ENCODE assay signal across 9 mouse cellular contexts in the genomic region with DNA sequence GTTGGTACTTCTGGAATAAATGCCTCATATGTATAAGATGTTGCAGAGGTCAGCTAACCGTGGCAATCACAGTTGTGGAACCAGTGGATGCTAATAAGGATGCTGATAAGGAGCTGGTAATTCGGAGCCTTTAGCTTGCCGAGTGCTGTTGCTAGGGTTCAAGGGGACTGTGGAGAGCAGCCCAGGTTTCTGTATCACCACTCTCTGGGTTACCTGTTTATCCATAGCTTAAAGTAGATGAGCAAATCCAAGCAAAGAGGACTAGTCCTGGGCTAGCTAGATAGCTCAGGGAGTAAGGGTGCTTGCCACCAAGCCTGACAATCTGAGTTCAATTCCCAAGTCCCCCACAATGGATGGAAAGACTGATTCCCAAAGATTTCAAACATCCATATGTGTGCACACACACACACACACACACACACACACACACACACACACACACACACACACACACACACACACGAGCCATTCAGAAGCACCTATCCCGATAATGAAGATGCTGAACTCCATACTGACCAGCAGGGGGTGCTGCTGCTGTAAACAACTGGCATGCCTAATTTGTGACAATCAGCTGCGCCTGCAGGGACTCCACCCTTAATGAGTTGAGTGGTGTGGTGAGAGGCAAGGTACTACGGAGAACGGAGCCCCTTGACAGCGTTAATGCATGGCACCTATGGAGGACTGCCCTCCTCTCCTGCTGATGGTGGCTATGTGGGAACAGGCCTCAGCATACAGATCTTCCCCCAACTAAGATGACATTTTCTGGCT.
DNase-seq lines count a peak whose midpoint lies in the region; ATAC-seq lines count a peak whose summit lies in the region.
"Had no signal": no experiment of that assay in that cellular context is flagged by ENCODE, and none has a peak within 500 bp of the region (broad histone marks: within the 10 kb centered on the region; RNA-seq: fewer than 3 reads in every experiment).

No protein-coding gene starts in this region.

- ATAC-seq in liver, embryonic 12.5 days = no peak
- ATAC-seq in forebrain, embryonic 12.5 days (ENCODE audit: low FRiP score) = peak; percentile 76
- ATAC-seq in hindbrain, embryonic 14.5 days (ENCODE audit: low FRiP score) = peak; percentile 73; the same call in 1 of the 2 replicates
- ATAC-seq in limb, embryonic 13.5 days (ENCODE audit: low FRiP score, low read depth) = 0 out of 2 replicates have a peak, but pooled peaks have one; percentile 40

- H3K9ac ChIP-seq in liver, embryonic 12.5 days = no peak overlapping the region
- no peak overlapping the region for H3K9ac ChIP-seq in forebrain, embryonic 12.5 days
- no peak overlapping the region for H3K9ac ChIP-seq in hindbrain, embryonic 14.5 days
- H3K9ac ChIP-seq in limb, embryonic 13.5 days = no peak overlapping the region
- H3K9ac ChIP-seq: embryonic facial prominence, embryonic 13.5 days had no signal

- H3K4me1 ChIP-seq in liver, embryonic 12.5 days = no peaks in the 10 kb centered on the region
- peaks cover 4% of the 10 kb centered on the region; the same call in 1 of the 2 replicates for H3K4me1 ChIP-seq in forebrain, embryonic 12.5 days
- H3K4me1 ChIP-seq in hindbrain, embryonic 14.5 days (replicated peaks; ENCODE audit: control insufficient read depth, insufficient read depth, low read length) = no peaks in the 10 kb centered on the region
- no peaks in the 10 kb centered on the region for H3K4me1 ChIP-seq in limb, embryonic 13.5 days
- H3K4me1 ChIP-seq: embryonic facial prominence, embryonic 13.5 days had no signal

- H3K4me2 ChIP-seq in liver, embryonic 12.5 days = no peak overlapping the region
- no peak overlapping the region for H3K4me2 ChIP-seq in forebrain, embryonic 12.5 days
- no peak overlapping the region for H3K4me2 ChIP-seq in hindbrain, embryonic 14.5 days (replicated peaks)
- no peak overlapping the region for H3K4me2 ChIP-seq in limb, embryonic 13.5 days (replicated peaks)
- H3K4me2 ChIP-seq: embryonic facial prominence, embryonic 13.5 days had no signal

- no peak overlapping the region for H3K4me3 ChIP-seq in liver, embryonic 12.5 days
- H3K4me3 ChIP-seq in forebrain, embryonic 12.5 days (replicated peaks) = no peak overlapping the region
- no peak overlapping the region for H3K4me3 ChIP-seq in hindbrain, embryonic 14.5 days (replicated peaks; ENCODE audit: low read length)
- H3K4me3 ChIP-seq in limb, embryonic 13.5 days = no peak overlapping the region
- H3K4me3 ChIP-seq: embryonic facial prominence, embryonic 13.5 days had no signal

- no peaks in the 10 kb centered on the region for H3K9me3 ChIP-seq in liver, embryonic 12.5 days (replicated peaks)
- H3K9me3 ChIP-seq in forebrain, embryonic 12.5 days = 0 out of 2 replicates have a peak, but pooled peaks cover 9% of the 10 kb centered on the region
- H3K9me3 ChIP-seq in hindbrain, embryonic 14.5 days (ENCODE audit: control insufficient read depth, low read length) = 0 out of 2 replicates have a peak, but pooled peaks cover 9% of the 10 kb centered on the region
- peaks cover 7% of the 10 kb centered on the region; the same call in 1 of the 2 replicates for H3K9me3 ChIP-seq in limb, embryonic 13.5 days
- H3K9me3 ChIP-seq: embryonic facial prominence, embryonic 13.5 days had no signal

- WGBS in liver, embryonic 12.5 days (ENCODE audit: insufficient replicate concordance) = 21% methylated on average over 9 of the region's 9 CpGs
- 31% methylated on average over 9 of the region's 9 CpGs for WGBS in forebrain, embryonic 12.5 days
- 30% methylated on average over 9 of the region's 9 CpGs for WGBS in hindbrain, embryonic 14.5 days
- WGBS in limb, embryonic 13.5 days = 29% methylated on average over 9 of the region's 9 CpGs

- H3K27ac ChIP-seq in liver, embryonic 12.5 days = no peak overlapping the region
- no peak overlapping the region for H3K27ac ChIP-seq in forebrain, embryonic 12.5 days
- no peak overlapping the region for H3K27ac ChIP-seq in hindbrain, embryonic 14.5 days
- H3K27ac ChIP-seq in limb, embryonic 13.5 days = no peak overlapping the region
- H3K27ac ChIP-seq: embryonic facial prominence, embryonic 13.5 days had no signal

- H3K36me3 ChIP-seq in liver, embryonic 12.5 days = no peaks in the 10 kb centered on the region
- H3K36me3 ChIP-seq in forebrain, embryonic 12.5 days (replicated peaks) = peaks cover 11% of the 10 kb centered on the region
- peaks cover 46% of the 10 kb centered on the region for H3K36me3 ChIP-seq in hindbrain, embryonic 14.5 days (replicated peaks; ENCODE audit: control insufficient read depth, insufficient read depth)
- H3K36me3 ChIP-seq in limb, embryonic 13.5 days = no peaks in the 10 kb centered on the region
- H3K36me3 ChIP-seq: embryonic facial prominence, embryonic 13.5 days had no signal

- peak; percentile 34 for DNase-seq in liver
- peak; percentile 80 for DNase-seq in brain, adult 2 months (ENCODE audit: low read depth, low spot score)
- peak; percentile 73 for DNase-seq in hindbrain, embryonic 14.5 days (ENCODE audit: low spot score)
- DNase-seq in natural killer cell, adult 2 months (ENCODE audit: low spot score in 2 of 2) = peak; percentile 11 to 19
- peak; percentile 50 for DNase-seq in thymus, postnatal 0 days (ENCODE audit: low spot score)

- no peaks in the 10 kb centered on the region for H3K27me3 ChIP-seq in liver, embryonic 12.5 days (replicated peaks)
- H3K27me3 ChIP-seq in forebrain, embryonic 12.5 days = no peaks in the 10 kb centered on the region
- no peaks in the 10 kb centered on the region for H3K27me3 ChIP-seq in hindbrain, embryonic 14.5 days (ENCODE audit: control insufficient read depth, insufficient read depth, low read length)
- no peaks in the 10 kb centered on the region for H3K27me3 ChIP-seq in limb, embryonic 13.5 days
- H3K27me3 ChIP-seq: embryonic facial prominence, embryonic 13.5 days had no signal

Comparison
In these comparisons a context has a peak if more than half of its experiments do, and no peak if none do; other contexts are left out.
1. DNase-seq: peak in every context shown above with its lines; median percentile 80 in brain, adult 2 months; 73 in hindbrain, embryonic 14.5 days; 50 in thymus, postnatal 0 days; 34 in liver; 15 in natural killer cell, adult 2 months.